10 mouse cellular contexts compared by ENCODE assay signal in genomic region chr13:55004646-55005045, GRCm38 (mm10). TPM values are rescaled to one million over a fixed set of nuclear protein-coding genes. Genes with fewer than 3 reads are reported as not detected.
DNase-seq lines count a peak whose midpoint lies in the region; ATAC-seq and TF ChIP-seq lines count a peak whose summit lies in the region.
"Had no signal": no experiment of that assay in that cellular context is flagged by ENCODE, and none has a peak within 500 bp of the region (broad histone marks: within the 10 kb centered on the region; RNA-seq: fewer than 3 reads in every experiment).

No protein-coding gene starts in this region.

- peak; percentile 33 for DNase-seq in gastrocnemius, adult 2 months
- DNase-seq in gastrocnemius, postnatal 14 days: no peak
- peak; percentile 56 for DNase-seq in left cerebral cortex, postnatal 4 days
- DNase-seq in left cerebral cortex, postnatal 10 days (ENCODE audit: extremely low spot score in 1 of 2, low spot score in 2 of 2): no peak
- DNase-seq in lung, postnatal 36 days: peak; percentile 63
- DNase-seq in right cerebral cortex, adult 2 months (ENCODE audit: low spot score in 2 of 2): no peak

- H3K27ac ChIP-seq in gastrocnemius, adult 2 months: no peak overlapping the region
- H3K27ac ChIP-seq: embryonic facial prominence, embryonic 13.5 days; midbrain, embryonic 12.5 days had no signal

- no peak overlapping the region for H3K4me3 ChIP-seq in gastrocnemius, adult 2 months
- H3K4me3 ChIP-seq: embryonic facial prominence, embryonic 13.5 days; midbrain, embryonic 12.5 days had no signal

- intact Hi-C loops in gastrocnemius, adult 2 months (cut with DNase I): no loop called here
- intact Hi-C loops in gastrocnemius, postnatal 14 days (cut with DNase I; ENCODE audit: low total_unique reads): no loop called here
- intact Hi-C loops in left cerebral cortex, postnatal 4 days (cut with DNase I): no loop called here
- intact Hi-C loops in left cerebral cortex, postnatal 10 days (cut with DNase I): no loop called here

- TF ChIP-seq CTCF in gastrocnemius, adult 2 months (IDR thresholded peaks at IDR 0.05): no peak

- ATAC-seq in granulocyte monocyte progenitor cell, adult 5-6 weeks (replicated peaks; ENCODE audit: poor library complexity, severe bottlenecking): peak; percentile 27
- ATAC-seq in activated CD4-positive, CD25-positive, alpha-beta regulatory T cell, adult 4 months: no peak

RNA-seq across cellular contexts. Expression of gene Hk3, which starts 16.5 kb away (rescaled TPM):
- under 1 TPM; 0.23 to 0.25 TPM for total RNA-seq in gastrocnemius, adult 2 months (2021)
- total RNA-seq in gastrocnemius, postnatal 14 days (2021): under 1 TPM; 0.45 to 0.80 TPM
- 1 to 10 TPM; 1.1 to 1.3 TPM for total RNA-seq in left cerebral cortex, postnatal 4 days (2021)
- total RNA-seq in left cerebral cortex, postnatal 10 days (2021): 1 to 10 TPM; 1.7 to 2.0 TPM
- total RNA-seq in granulocyte monocyte progenitor cell, adult 5-6 weeks (2014; fragmentation: Nextera tagmentation): 190 and 234 TPM in 2 replicates
- 194 and 218 TPM in 2 replicates for total RNA-seq in granulocyte monocyte progenitor cell, adult 5-6 weeks (2017)
- under 1 TPM; 0.41 to 0.68 TPM for polyA plus RNA-seq in activated CD4-positive, CD25-positive, alpha-beta regulatory T cell, adult 4 months (2017; shearing (Covaris generic))

RNA-seq across cellular contexts. Expression of gene Unc5a, which starts 55.4 kb away (rescaled TPM):
- total RNA-seq in gastrocnemius, adult 2 months (2021): 1 to 10 TPM; 7.5 to 7.9 TPM
- 1 to 10 TPM; 3.5 to 4.2 TPM for total RNA-seq in gastrocnemius, postnatal 14 days (2021)
- total RNA-seq in left cerebral cortex, postnatal 4 days (2021): 10 to 100 TPM; 51.7 to 52.6 TPM
- 10 to 100 TPM; 56.2 to 60.2 TPM for total RNA-seq in left cerebral cortex, postnatal 10 days (2021)
- not detected in 2 replicates for total RNA-seq in granulocyte monocyte progenitor cell, adult 5-6 weeks (2014; fragmentation: Nextera tagmentation)
- 0.30 TPM in 1 of 2 replicates, not detected in the other for total RNA-seq in granulocyte monocyte progenitor cell, adult 5-6 weeks (2017)
- under 1 TPM; 0.74 to 0.76 TPM for polyA plus RNA-seq in activated CD4-positive, CD25-positive, alpha-beta regulatory T cell, adult 4 months (2017; shearing (Covaris generic))

Comparison
In these comparisons a context has a peak if more than half of its experiments do, and no peak if none do; other contexts are left out.
1. DNase-seq: peak in gastrocnemius, adult 2 months (single experiment), left cerebral cortex, postnatal 4 days (single experiment) and lung, postnatal 36 days (single experiment); none in gastrocnemius, postnatal 14 days (single experiment), left cerebral cortex, postnatal 10 days (0 of 2) and right cerebral cortex, adult 2 months (0 of 2).
2. RNA of gene Hk3, which starts 16.5 kb away (total RNA-seq): 190 to 234 TPM in granulocyte monocyte progenitor cell, adult 5-6 weeks; 1.7 to 2.0 TPM in left cerebral cortex, postnatal 10 days, 1.1 to 1.3 TPM in left cerebral cortex, postnatal 4 days, 0.45 to 0.80 TPM in gastrocnemius, postnatal 14 days and 0.23 to 0.25 TPM in gastrocnemius, adult 2 months; every median in the first group is over 10 times any median in the second.
3. RNA of gene Unc5a, which starts 55.4 kb away (total RNA-seq): 56.2 to 60.2 TPM in left cerebral cortex, postnatal 10 days and 51.7 to 52.6 TPM in left cerebral cortex, postnatal 4 days; 7.5 to 7.9 TPM in gastrocnemius, adult 2 months, 3.5 to 4.2 TPM in gastrocnemius, postnatal 14 days and 0.30 TPM in granulocyte monocyte progenitor cell, adult 5-6 weeks; every median in the first group is over 4 times any median in the second.